Mouse (Mus musculus): ENCODE measurements at regions not wholly inside any gene's neighbourhood (a gene's known extent, or its start where the extent isn't known, plus 50 kb on each side); places are given as distances from the start of the nearest gene placed in this dataset.

DNA sequence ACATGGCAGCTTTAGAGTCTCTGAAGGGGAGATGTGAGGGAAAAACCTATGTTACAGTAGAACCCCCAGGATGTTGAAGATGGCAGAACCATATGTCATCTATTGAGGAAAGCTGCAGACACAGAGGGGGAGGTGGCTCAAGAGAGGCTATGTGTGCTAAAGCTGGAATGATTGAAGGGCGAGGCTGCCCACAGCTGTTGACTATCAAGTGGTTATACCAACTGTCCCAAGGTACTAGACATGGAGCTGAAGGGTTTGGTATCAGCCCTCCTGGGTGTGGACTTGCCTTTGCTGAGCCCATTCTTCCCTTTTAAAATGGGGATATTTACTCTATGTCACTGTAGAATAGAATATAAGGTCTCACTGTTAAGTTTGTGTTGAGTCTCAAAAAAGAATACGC lies 113.5 kb upstream of the Cadps start:
- DNase-seq (ENCODE audit: low read depth, low spot score): no peak
- no peaks in the 10 kb centered on the region for H3K36me3 ChIP-seq (ENCODE audit: control insufficient read depth, insufficient read depth, low read length, poor library complexity, severe bottlenecking)
- H3K4me1 ChIP-seq (ENCODE audit: control insufficient read depth in 2 of 2, insufficient read depth in 2 of 2, low read length in 2 of 2, poor library complexity in 1 of 2): no peaks in the 10 kb centered on the region
- in situ Hi-C loops (cut with MboI; ENCODE audit: low sequenced_read_pairs in 2 of 2, unreplicated experiment in 2 of 2): no loop called here
- TF ChIP-seq ZNF384 (IDR thresholded peaks at IDR 0.05; ENCODE audit: low read depth, low read length): no peak
- TF ChIP-seq MAFK (IDR thresholded peaks at IDR 0.05; ENCODE audit: insufficient read depth, low read depth, low read length): no peak
- no peak for TF ChIP-seq ZC3H11A (IDR thresholded peaks at IDR 0.05; ENCODE audit: borderline replicate concordance, low read depth, low read length)
- no peak for TF ChIP-seq CHD2 (IDR thresholded peaks at IDR 0.05; ENCODE audit: low read depth, low read length)
- no peak for TF ChIP-seq HCFC1 (IDR thresholded peaks at IDR 0.05; ENCODE audit: borderline replicate concordance, insufficient read depth, low read length)
- no peak overlapping the region for H3K27ac ChIP-seq (ENCODE audit: insufficient read depth, low read depth, low read length, poor library complexity, severe bottlenecking)
- no peak overlapping the region for H3K4me3 ChIP-seq (ENCODE audit: insufficient read depth in 1 of 2, low read depth in 1 of 2, low read length in 2 of 2, poor library complexity in 1 of 2, severe bottlenecking in 1 of 2)
- H3K9me3 ChIP-seq (ENCODE audit: control insufficient read depth, insufficient read depth, low read depth, low read length): no peaks in the 10 kb centered on the region
- no peak overlapping the region for H3K9ac ChIP-seq (ENCODE audit: insufficient read depth, low read depth, low read length, poor library complexity, severe bottlenecking)

GRCm38 (mm10) chr14:12931668-12932384 lies 108.9 kb upstream of the Cadps start:
- TF ChIP-seq ZNF384 (IDR thresholded peaks at IDR 0.05; ENCODE audit: low read depth, low read length) (no peak), ZC3H11A (IDR thresholded peaks at IDR 0.05; ENCODE audit: borderline replicate concordance, low read depth, low read length) (no peak), MAFK (IDR thresholded peaks at IDR 0.05; ENCODE audit: insufficient read depth, low read depth, low read length) (no peak), CHD2 (IDR thresholded peaks at IDR 0.05; ENCODE audit: low read depth, low read length) (no peak), HCFC1 (IDR thresholded peaks at IDR 0.05; ENCODE audit: borderline replicate concordance, insufficient read depth, low read length) (no peak)
- Histone ChIP-seq H3K9me3 (ENCODE audit: control insufficient read depth, insufficient read depth, low read depth, low read length) (no peaks in the 10 kb centered on the region), H3K36me3 (ENCODE audit: control insufficient read depth, insufficient read depth, low read length, poor library complexity, severe bottlenecking) (no peaks in the 10 kb centered on the region), H3K27ac (ENCODE audit: insufficient read depth, low read depth, low read length, poor library complexity, severe bottlenecking) (no peak overlapping the region), H3K9ac (ENCODE audit: insufficient read depth, low read depth, low read length, poor library complexity, severe bottlenecking) (no peak overlapping the region), H3K4me1 (ENCODE audit: control insufficient read depth in 2 of 2, insufficient read depth in 2 of 2, low read length in 2 of 2, poor library complexity in 1 of 2) (no peaks in the 10 kb centered on the region), H3K4me3 (ENCODE audit: insufficient read depth in 1 of 2, low read depth in 1 of 2, low read length in 2 of 2, poor library complexity in 1 of 2, severe bottlenecking in 1 of 2) (no peak overlapping the region)
- in situ Hi-C loops (cut with MboI; ENCODE audit: low sequenced_read_pairs in 2 of 2, unreplicated experiment in 2 of 2): no loop called here
- no peak for DNase-seq (ENCODE audit: low read depth, low spot score)

DNA sequence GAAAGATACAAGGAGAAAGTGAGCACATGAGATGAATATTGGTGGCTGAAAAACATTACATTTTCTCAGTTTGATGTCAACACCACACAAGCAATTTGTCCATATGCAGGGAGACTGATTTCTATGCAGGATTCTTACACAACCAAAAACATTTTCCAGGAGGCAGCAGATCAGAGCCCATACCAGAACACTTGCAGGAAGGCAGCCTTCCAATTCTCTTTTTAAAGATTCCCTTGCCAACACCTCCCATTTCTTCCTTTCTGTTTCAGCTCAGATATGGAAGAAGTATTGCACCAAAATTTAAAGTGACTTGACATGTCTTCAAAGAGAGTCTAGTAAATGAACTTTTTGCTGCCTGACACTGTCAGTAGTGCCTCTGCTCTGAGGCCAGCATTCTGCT lies 100.7 kb upstream of the Cadps start:
- H3K4me3 ChIP-seq (ENCODE audit: insufficient read depth in 1 of 2, low read depth in 1 of 2, low read length in 2 of 2, poor library complexity in 1 of 2, severe bottlenecking in 1 of 2): no peak overlapping the region
- no peaks in the 10 kb centered on the region for H3K4me1 ChIP-seq (ENCODE audit: control insufficient read depth in 2 of 2, insufficient read depth in 2 of 2, low read length in 2 of 2, poor library complexity in 1 of 2)
- in situ Hi-C loops (cut with MboI; ENCODE audit: low sequenced_read_pairs in 2 of 2, unreplicated experiment in 2 of 2): no loop called here
- no peak for DNase-seq (ENCODE audit: low read depth, low spot score)
- no peak overlapping the region for H3K27ac ChIP-seq (ENCODE audit: insufficient read depth, low read depth, low read length, poor library complexity, severe bottlenecking)
- H3K9me3 ChIP-seq (ENCODE audit: control insufficient read depth, insufficient read depth, low read depth, low read length): no peaks in the 10 kb centered on the region
- H3K36me3 ChIP-seq (ENCODE audit: control insufficient read depth, insufficient read depth, low read length, poor library complexity, severe bottlenecking): no peaks in the 10 kb centered on the region
- TF ChIP-seq ZNF384 (IDR thresholded peaks at IDR 0.05; ENCODE audit: low read depth, low read length) (no peak), ZC3H11A (IDR thresholded peaks at IDR 0.05; ENCODE audit: borderline replicate concordance, low read depth, low read length) (no peak), HCFC1 (IDR thresholded peaks at IDR 0.05; ENCODE audit: borderline replicate concordance, insufficient read depth, low read length) (no peak), CHD2 (IDR thresholded peaks at IDR 0.05; ENCODE audit: low read depth, low read length) (no peak), MAFK (IDR thresholded peaks at IDR 0.05; ENCODE audit: insufficient read depth, low read depth, low read length) (no peak)
- H3K9ac ChIP-seq (ENCODE audit: insufficient read depth, low read depth, low read length, poor library complexity, severe bottlenecking): no peak overlapping the region

GRCm38 (mm10) chr14:12915431-12915830 lies 92.6 kb upstream of the Cadps start:
- Histone ChIP-seq H3K9ac (ENCODE audit: insufficient read depth, low read depth, low read length, poor library complexity, severe bottlenecking) (no peak overlapping the region), H3K27ac (ENCODE audit: insufficient read depth, low read depth, low read length, poor library complexity, severe bottlenecking) (no peak overlapping the region), H3K36me3 (ENCODE audit: control insufficient read depth, insufficient read depth, low read length, poor library complexity, severe bottlenecking) (no peaks in the 10 kb centered on the region), H3K4me1 (ENCODE audit: control insufficient read depth in 2 of 2, insufficient read depth in 2 of 2, low read length in 2 of 2, poor library complexity in 1 of 2) (no peaks in the 10 kb centered on the region), H3K9me3 (ENCODE audit: control insufficient read depth, insufficient read depth, low read depth, low read length) (no peaks in the 10 kb centered on the region), H3K4me3 (ENCODE audit: insufficient read depth in 1 of 2, low read depth in 1 of 2, low read length in 2 of 2, poor library complexity in 1 of 2, severe bottlenecking in 1 of 2) (no peak overlapping the region)
- no peak for DNase-seq (ENCODE audit: low read depth, low spot score)
- in situ Hi-C loops (cut with MboI; ENCODE audit: low sequenced_read_pairs in 2 of 2, unreplicated experiment in 2 of 2): no loop called here
- TF ChIP-seq ZNF384 (IDR thresholded peaks at IDR 0.05; ENCODE audit: low read depth, low read length): no peak
- no peak for TF ChIP-seq ZC3H11A (IDR thresholded peaks at IDR 0.05; ENCODE audit: borderline replicate concordance, low read depth, low read length)
- no peak for TF ChIP-seq HCFC1 (IDR thresholded peaks at IDR 0.05; ENCODE audit: borderline replicate concordance, insufficient read depth, low read length)
- no peak for TF ChIP-seq CHD2 (IDR thresholded peaks at IDR 0.05; ENCODE audit: low read depth, low read length)
- no peak for TF ChIP-seq MAFK (IDR thresholded peaks at IDR 0.05; ENCODE audit: insufficient read depth, low read depth, low read length)
